Mouse (Mus musculus): ENCODE results near the gene Rbfox3.

- TF ChIP-seq POLR2A (IDR thresholded peaks at IDR 0.05; ENCODE audit: low read depth, low read length) = no peak
- no peak for TF ChIP-seq CTCF (IDR thresholded peaks at IDR 0.05; ENCODE audit: extremely low read depth, insufficient read depth, insufficient read length, insufficient replicate concordance)
Measured at GRCm38 (mm10) chr11:118941268-118941667, 29.9 kb upstream of the Rbfox3 start.
